Mouse (Mus musculus) retina, embryonic 14.5 days (tissue): ENCODE results near the gene Coasy.
A peak's percentile ranks its signal among the peaks of the same experiment; 100 is the strongest.

Source experiments
- DNase-seq: peaks from one replicate; pipeline ENCODE4 v3.0.0-alpha.2; 2015; ENCODE audit warnings: low spot score

The Coasy gene

DNA sequence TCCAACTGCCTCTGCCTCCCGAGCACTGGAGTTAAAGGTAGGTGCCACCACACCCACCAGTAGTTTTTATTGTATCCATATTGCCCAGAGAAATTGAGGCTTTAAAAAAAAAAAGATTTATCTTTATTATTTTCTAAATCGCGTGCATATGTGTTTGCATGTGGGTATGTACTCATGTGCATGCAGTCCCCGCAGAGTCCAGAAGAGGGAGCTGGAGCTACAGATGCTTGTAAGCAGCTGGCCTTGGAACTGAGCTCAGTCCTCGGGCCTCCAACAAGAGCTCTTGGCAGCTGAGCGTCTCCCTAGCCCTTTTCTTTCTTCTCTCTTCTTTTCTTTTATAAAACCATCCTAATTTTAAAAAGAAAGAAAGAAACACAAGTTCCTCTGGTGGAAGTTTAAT, 49.3 kb downstream of the Coasy start:
- peak; percentile 59 for DNase-seq

DNA sequence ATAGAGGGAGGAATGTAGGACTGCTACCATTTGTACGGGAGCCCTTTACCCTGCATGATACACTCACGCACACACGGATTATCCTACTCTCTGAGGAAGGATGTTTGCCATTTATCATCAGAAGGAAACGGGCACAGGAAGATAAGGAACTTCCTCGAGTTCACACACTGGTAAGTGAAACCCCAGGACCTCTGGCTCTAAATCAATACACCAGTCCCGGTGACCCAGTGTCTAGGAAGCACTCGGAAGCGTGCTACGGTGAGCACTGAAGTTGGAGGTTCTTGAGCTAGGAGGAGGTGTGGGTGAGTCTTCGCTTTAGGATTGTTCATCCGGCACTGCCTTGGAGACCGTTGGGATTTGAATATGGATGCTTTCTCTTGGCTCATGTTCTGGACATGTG, 50.7 kb downstream of the Coasy start:
- DNase-seq: no peak

DNA sequence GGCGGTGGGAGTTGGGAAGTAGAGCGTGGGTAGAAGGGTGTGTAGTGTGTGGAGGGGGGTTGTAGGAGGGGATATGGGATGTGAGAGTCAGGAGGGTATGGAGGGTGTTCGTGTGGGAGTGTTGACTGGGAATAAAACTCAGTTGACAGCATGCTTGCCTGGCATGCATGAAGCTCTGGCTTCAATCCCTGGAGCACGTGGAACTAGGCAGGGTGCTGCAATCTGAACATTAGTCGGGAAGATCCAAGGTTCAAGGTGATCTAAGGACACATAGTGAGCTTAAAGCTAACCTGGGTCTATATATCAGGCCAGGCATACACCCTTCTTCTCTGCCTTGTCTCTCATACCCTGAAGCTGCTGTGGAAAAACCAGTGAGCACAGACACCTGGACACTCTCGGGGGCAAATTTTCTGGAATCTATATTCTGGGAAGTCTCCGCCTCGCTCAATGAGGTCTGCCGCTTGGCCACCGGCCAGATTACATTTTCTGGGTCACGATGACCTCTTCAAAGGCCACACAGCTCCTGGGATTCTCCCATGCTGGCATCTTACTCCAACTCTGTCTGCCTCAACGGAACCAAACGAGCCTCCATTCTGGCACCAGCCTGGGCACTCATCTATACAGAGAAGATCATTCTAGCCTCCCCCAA, 52.0 kb downstream of the Coasy start:
- no peak for DNase-seq
